Mouse (Mus musculus) adrenal gland, postnatal 14 days (tissue): ENCODE results near the gene Ilk. TPM values are rescaled to one million over a fixed set of nuclear protein-coding genes. Genes with fewer than 3 reads are reported as not detected.
"Not testable (repeated sequence)": the region's sequence is repeated elsewhere in the genome, so short reads cannot be mapped to it uniquely, and the experiment has no call there.

Source experiments
- DNase-seq: peaks from one replicate; pipeline ENCODE4 v3.0.0; 2021; ENCODE audit warnings: mixed read lengths
- long read RNA-seq, 2 experiments: library from polyadenylated mRNA; stranded (forward); transcript quantifications; one replicate each; pipeline ENCODE4 v2.0.0; 2021
- total RNA-seq: library from RNA; stranded (reverse); gene quantifications from 2 replicates; pipeline ENCODE4 v1.2.3, GENCODE M21; 2021

Ilk gene
- 133 and 145 TPM in 2 replicates for total RNA-seq
- long read RNA-seq, experiment 1, transcript Ilk-201 (13 exons, 1,795 nt): major isoform, 110 of 159 reads
- long read RNA-seq, experiment 1, partial matches to known transcripts: 29 of 159 reads
- long read RNA-seq, experiment 1, other reads (novel, unspliced or antisense): 18 of 159 reads
- long read RNA-seq, experiment 2, transcript Ilk-201 (13 exons, 1,795 nt): major isoform, 47 of 87 reads
- long read RNA-seq, experiment 2, partial matches to known transcripts: 30 of 87 reads
- long read RNA-seq, experiment 2, other reads (novel, unspliced or antisense): 8 of 87 reads

- DNase-seq: peak; percentile 96
Observed at GRCm38 (mm10) chr7:105736264-105736901, at the start of gene Ilk. Gene Ilk, plus strand, starts transcription at chr7:105736592.

GRCm38 (mm10) chr7:105690875-105691274, 45.5 kb upstream of the Ilk start:
- no peak for DNase-seq

DNA sequence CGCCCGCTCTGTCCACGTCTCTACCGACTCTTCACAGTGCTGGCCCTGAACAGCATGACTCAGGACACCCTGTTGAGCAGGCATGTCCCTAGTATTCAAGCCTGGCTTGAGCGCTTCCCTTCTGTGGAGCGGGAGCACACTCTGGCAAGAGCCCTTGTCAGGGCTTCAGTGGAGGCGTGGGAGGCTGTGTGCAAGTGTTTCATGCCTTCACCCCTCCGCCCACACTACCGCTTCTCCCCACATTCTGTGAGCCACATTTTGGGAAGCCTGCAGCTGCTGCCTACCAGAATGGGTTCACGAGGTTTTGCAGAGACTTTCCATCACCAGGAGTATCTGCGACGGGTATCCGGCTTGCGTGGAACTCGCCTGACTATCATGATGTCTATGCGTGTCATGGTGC, 33.2 kb upstream of the Ilk start:
- no peak for DNase-seq

- DNase-seq: no peak
Observed at GRCm38 (mm10) chr7:105703816-105704215, 32.6 kb upstream of the Ilk start.

DNA sequence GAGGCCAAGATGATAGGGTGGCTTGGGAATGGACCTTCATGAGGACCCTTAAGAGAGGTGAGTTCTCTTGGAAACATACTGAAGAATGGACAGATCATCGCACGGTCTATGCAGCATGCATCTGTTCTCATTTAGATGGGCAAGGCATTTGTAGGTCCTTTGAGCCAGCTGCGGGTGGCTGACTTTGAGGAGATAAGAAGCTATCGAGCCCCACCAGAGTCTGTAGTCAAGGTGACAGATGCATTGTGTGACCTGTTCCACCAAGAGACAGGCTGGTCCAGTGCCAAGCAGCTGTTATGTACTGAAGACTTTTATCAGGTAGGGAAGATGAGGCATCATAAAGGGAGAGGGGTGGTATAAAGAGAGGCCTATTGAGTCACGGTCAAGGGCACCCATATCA, 27.7 kb upstream of the Ilk start:
- no peak for DNase-seq

- DNase-seq: no peak
Observed at GRCm38 (mm10) chr7:105715366-105715765, 21.0 kb upstream of the Ilk start.

DNA sequence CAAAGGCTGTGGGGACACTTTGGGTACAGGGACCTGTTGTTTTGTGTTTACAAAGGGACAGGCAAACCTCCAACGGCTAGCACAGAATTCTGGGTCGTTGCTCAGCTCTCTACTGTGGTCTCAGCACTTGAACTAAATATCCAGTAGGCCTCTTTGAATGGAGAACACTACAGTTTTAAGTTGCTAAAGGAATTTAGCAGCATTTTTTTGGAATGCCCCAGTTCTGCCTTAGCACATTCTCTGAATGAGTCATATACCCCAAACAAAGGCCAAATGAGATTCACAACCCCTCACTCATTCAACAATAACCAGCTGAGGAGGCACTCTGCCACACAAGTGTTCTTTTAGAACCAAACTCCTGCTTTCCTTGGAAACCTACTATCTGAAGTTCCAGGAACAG, 14.5 kb upstream of the Ilk start:
- DNase-seq: no peak

GRCm38 (mm10) chr7:105726144-105726979, 10.0 kb upstream of the Ilk start:
- DNase-seq: peak; percentile 46

DNA sequence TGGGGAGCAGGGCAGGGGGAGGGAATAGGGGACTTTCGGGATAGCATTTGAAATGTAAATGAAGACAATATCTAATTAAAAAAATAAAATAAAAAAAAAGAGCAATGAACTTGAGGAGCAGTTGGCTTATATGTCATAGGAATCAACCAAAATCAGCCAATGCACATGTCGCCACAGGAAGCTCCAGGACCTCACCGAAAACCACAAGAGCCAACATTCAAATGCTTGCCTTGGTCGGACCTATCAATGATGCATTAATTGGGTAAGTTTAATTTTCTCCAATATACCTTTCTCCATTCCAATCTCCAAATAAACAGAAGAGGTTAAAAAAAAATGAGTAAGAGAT, 9.4 kb upstream of the Ilk start:
- DNase-seq: no peak

GRCm38 (mm10) chr7:105728701-105729428, 7.5 kb upstream of the Ilk start:
- no peak for DNase-seq

GRCm38 (mm10) chr7:105733836-105734235, 2.6 kb upstream of the Ilk start:
- DNase-seq: no peak

GRCm38 (mm10) chr7:105734826-105735225, 1.6 kb upstream of the Ilk start:
- no peak for DNase-seq

GRCm38 (mm10) chr7:105735464-105735863, 928 bp upstream of the Ilk start:
- DNase-seq: not testable (repeated sequence)

DNA sequence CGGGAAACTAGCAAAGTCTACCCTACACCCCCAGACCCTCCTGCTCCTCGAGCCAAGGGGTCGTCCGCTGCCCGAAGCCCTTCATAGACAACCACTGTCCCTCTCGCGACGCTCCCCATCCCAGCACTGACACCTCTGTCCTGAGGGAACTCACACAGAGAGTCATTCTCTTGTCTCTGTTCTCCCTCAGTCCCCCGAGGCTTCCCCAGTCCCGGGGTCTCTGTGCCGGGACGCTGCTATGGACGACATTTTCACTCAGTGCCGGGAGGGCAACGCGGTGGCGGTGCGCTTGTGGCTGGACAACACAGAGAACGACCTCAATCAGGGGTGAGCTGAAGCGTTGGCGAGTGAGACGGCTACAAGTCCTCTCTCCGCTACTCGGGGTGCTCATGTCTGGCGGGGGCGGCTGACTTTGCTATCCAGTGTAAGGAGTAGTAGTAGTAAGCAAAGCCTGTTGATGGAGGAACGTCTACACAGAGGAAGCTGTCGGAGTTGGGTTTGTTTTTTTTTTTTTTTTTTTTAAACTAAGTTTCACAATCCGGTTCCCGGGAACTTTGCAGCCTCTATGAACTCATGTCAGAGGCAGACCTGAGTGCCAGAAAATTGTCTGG, 624 bp downstream of the Ilk start, which contains the start of gene Rrp8:
Rrp8 (minus strand) TSS at position 475 of the 611 bp plus-strand sequence.
- DNase-seq: peak; percentile 52

DNA sequence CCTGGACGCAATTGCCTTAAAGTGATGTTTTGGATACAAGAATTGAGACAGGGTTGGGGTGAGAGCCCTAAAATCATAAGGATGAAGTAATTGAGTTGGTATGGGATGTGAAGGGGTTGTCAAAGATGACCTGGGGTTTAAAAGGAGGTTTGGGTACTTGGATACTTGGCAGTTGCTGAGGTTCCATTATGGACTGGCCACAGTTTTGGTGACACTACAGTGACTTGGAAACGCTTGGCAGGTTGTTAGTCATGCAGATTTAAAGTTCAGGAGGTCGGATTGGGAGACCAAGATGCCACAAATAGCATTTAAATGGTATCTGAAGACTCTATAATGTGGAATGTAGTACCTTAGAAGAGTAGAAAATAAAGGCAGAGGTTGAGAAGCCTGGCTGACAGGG, 1.3 kb downstream of the Ilk start:
- DNase-seq: no peak

DNA sequence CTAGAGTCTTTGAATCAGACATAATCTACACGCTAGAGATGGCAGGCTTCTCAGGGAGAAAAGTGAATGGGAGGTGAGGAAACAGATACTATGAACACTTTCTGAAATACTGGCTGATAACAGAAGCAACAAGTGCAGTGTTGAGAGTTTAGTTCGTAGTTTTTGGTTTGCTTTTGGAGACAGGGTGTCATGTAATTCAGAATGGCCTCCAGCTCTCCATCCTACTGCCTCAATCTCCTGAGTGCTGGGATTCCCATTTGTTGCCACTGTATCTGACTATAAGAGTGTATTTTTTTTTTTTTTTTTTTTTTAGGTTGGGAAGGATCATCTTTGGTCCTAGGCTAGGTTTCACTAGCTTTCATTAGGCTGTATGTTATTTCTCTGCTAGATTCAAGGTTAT, 1.9 kb downstream of the Ilk start:
- DNase-seq: no peak

GRCm38 (mm10) chr7:105738948-105739347, 2.6 kb downstream of the Ilk start:
- DNase-seq: peak; percentile 70

GRCm38 (mm10) chr7:105740089-105740795, 3.9 kb downstream of the Ilk start:
- DNase-seq: no peak

DNA sequence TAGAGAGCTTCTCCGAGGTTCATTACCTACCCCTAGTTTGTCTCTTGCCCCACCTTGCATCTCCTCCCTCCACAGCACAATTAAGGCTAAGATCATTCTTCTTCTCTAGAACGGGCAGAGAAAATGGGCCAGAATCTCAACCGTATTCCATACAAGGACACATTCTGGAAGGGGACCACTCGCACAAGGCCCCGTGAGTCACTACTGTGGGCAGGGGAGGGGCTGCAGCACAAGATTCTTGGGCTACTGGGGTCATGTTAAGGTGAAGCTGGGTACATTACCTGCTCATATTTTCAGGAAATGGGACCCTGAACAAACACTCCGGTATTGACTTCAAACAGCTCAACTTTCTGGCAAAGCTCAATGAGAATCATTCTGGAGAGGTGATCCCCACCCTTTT, 4.5 kb downstream of the Ilk start:
- DNase-seq: no peak

DNA sequence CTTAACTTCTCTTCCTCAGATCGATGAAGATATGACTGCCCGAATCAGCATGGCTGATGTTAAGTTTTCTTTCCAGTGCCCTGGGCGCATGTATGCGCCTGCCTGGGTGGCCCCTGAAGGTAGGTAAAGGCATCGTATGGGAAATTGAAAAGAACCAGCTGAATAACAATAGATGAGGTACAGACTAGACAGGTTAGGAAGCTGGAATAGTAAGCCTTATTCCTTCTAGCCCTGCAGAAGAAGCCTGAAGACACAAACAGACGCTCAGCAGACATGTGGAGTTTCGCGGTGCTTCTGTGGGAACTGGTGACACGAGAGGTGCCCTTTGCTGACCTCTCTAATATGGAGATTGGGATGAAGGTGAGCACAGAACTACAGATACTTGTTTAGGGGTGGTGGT, 5.6 kb downstream of the Ilk start:
- no peak for DNase-seq

DNA sequence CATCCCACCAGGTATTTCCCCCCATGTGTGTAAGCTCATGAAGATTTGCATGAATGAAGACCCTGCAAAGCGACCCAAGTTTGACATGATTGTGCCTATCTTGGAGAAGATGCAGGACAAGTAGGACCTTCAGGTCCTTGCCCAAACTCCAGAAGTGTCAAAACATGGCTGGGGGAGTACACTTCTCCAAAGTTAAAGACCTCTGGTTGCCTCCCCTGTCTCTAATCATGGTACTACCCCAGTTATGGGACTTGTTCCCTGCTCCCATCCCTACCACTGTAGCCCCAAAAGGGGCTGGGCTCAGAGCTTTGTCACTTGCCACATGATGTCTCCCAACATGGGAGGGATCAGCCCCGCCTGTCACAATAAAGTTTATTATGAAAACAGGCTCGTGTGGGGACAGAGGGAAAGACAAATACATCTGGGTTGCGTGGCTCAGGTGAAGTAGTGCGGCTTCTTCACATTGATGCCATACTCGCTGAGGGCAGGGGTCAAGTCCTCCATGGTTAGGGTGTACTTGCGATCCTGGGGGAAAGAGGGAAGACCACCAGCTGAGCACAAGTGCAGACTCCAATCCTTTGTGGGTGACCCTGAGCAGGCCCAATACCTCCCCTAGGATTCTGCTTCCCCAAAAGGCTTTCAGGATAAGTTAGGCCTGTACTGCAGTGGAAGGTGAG, 6.3 kb downstream of the Ilk start:
- not testable (repeated sequence) for DNase-seq
